Mouse (Mus musculus) neural tube, embryonic 11.5 days (tissue): ENCODE results near the gene Acot13. TPM values are rescaled to one million over a fixed set of nuclear protein-coding genes. Genes with fewer than 3 reads are reported as not detected.

ENCODE experiments used
- ATAC-seq: fragments of 200-750 bp; cut with Nextera tagmentation; 2 replicates; pipeline ENCODE4 v1.8.0; 2017; ENCODE audit warnings: moderate number of reproducible peaks, mild to moderate bottlenecking, moderate TSS enrichment, moderate library complexity; ENCODE audit not compliant: insufficient read depth, low FRiP score, low TSS enrichment
- DNase-seq: peaks from one replicate; pipeline ENCODE4 v3.0.0-alpha.2; 2015; ENCODE audit warnings: low spot score
- H3K27ac ChIP-seq: fragments of 300-500 bp; sonication (generic); 2 replicates; pipeline ENCODE4 v1.5.1; 2014; ENCODE audit warnings: low read depth, mild to moderate bottlenecking, low read length
- H3K27me3 ChIP-seq: fragments of 300-500 bp; sonication (generic); 2 replicates; pipeline ENCODE4 v1.6.1; 2014; ENCODE audit warnings: mild to moderate bottlenecking, low read length, mixed read lengths; ENCODE audit not compliant: control insufficient read depth, insufficient read depth
- H3K36me3 ChIP-seq: fragments of 300-500 bp; sonication (generic); 2 replicates; pipeline ENCODE4 v1.6.1; 2014; ENCODE audit warnings: mild to moderate bottlenecking, low read length, moderate library complexity, mixed read lengths; ENCODE audit not compliant: control insufficient read depth, insufficient read depth
- H3K4me1 ChIP-seq: fragments of 300-500 bp; sonication (generic); 2 replicates; pipeline ENCODE4 v1.6.1; 2014; ENCODE audit warnings: low read length, mixed read lengths; ENCODE audit not compliant: control insufficient read depth, insufficient read depth
- H3K4me2 ChIP-seq: fragments of 300-500 bp; sonication (generic); 2 replicates; pipeline ENCODE4 v1.6.1; 2014; ENCODE audit warnings: low read depth, mild to moderate bottlenecking, moderate library complexity
- H3K4me3 ChIP-seq: fragments of 300-500 bp; sonication (generic); 2 replicates; pipeline ENCODE4 v1.5.1; 2014; ENCODE audit warnings: low read depth, low read length
- H3K9ac ChIP-seq: fragments of 300-500 bp; sonication (generic); 2 replicates; pipeline ENCODE4 v1.6.1; 2014; ENCODE audit warnings: mild to moderate bottlenecking, low read length
- H3K9me3 ChIP-seq: fragments of 300-500 bp; sonication (generic); 2 replicates; pipeline ENCODE4 v1.6.1; 2016; ENCODE audit warnings: low read length; ENCODE audit not compliant: control insufficient read depth
- WGBS: fragments of 180-500 bp; shearing (Covaris S2); extraction: QIAGEN DNeasy Blood & Tissue Kit; methylation state at CpG from one replicate; pipeline ENCODE4 v1.1.7; 2014; 5-methylcytosine and 5-hydroxymethylcytosine counted together
- polyA plus RNA-seq: library from polyadenylated mRNA; unstranded; fragments of >200 nt; fragmentation: Nextera tagmentation; extraction: Ambion mirVana; gene quantifications from 2 replicates; pipeline ENCODE4 v1.2.1, GENCODE M21; 2014

Acot13 gene
- polyA plus RNA-seq, 1 experiment from 2014 or later = 48.5 TPM

DNA sequence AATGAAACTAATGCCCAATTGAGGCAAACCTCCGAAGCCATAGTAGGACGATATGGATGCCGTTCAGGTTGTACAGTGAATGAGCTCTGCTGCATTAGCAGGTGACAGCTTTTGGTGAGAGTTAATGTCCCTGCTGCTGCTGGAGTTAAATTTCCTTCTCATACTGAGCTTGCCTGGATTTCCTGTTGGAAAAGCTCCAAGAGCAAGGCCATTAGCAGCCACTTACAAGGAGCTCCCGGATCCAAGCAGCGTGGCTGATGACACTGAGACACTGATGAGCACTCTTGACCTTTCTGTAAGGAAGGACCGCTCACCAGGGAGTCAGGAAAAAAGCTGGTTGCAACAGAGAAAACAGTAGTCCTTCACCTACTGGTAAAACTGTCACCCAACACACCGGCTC lies 30.7 kb upstream of the Acot13 start:
- Histone ChIP-seq H3K27ac (no peak overlapping the region), H3K36me3 (no peaks in the 10 kb centered on the region), H3K9me3 (no peaks in the 10 kb centered on the region), H3K4me1 (no peaks in the 10 kb centered on the region), H3K4me3 (no peak overlapping the region), H3K9ac (no peak overlapping the region), H3K27me3 (no peaks in the 10 kb centered on the region), H3K4me2 (no peak overlapping the region)
- 77% methylated on average over 7 of the region's 7 CpGs for WGBS
- DNase-seq (no peak), ATAC-seq (no peak)

GRCm38 (mm10) chr13:24861084-24861483 lies 29.7 kb upstream of the Acot13 start:
- ATAC-seq = no peak
- Histone ChIP-seq H3K9me3 (no peaks in the 10 kb centered on the region), H3K4me2 (no peak overlapping the region), H3K36me3 (no peaks in the 10 kb centered on the region), H3K27ac (no peak overlapping the region), H3K4me3 (no peak overlapping the region), H3K27me3 (no peaks in the 10 kb centered on the region), H3K9ac (no peak overlapping the region), H3K4me1 (no peaks in the 10 kb centered on the region)
- DNase-seq = no peak
- 62% methylated on average over 12 of the region's 12 CpGs for WGBS

GRCm38 (mm10) chr13:24859115-24859514 lies 27.8 kb upstream of the Acot13 start:
- Histone ChIP-seq H3K9ac (no peak overlapping the region), H3K4me3 (no peak overlapping the region), H3K36me3 (no peaks in the 10 kb centered on the region), H3K9me3 (no peaks in the 10 kb centered on the region), H3K27ac (no peak overlapping the region), H3K27me3 (no peaks in the 10 kb centered on the region), H3K4me2 (no peak overlapping the region), H3K4me1 (no peaks in the 10 kb centered on the region)
- ATAC-seq (no peak), DNase-seq (no peak)

DNA sequence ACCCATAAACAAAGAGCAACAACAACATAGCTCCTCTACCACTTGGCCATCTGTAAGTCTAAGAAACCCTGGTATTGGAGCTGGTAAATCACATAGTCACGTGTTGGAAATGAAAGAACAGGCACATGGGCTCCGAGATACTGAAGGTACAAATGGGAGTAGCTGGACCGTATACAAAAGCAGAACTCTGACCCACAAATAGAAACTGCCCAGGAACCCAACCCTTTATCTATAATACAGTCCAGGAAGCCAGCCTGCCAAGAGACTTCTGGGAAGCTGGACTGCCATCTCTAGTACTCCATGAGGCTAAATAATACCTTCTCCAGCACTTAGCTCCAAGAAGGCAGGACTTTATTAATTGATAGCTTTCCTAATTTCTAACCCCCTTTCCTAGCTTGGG lies 21.2 kb upstream of the Acot13 start:
- 81% methylated on average over 3 of the region's 3 CpGs for WGBS
- no peaks in the 10 kb centered on the region for H3K27me3 ChIP-seq
- H3K27ac ChIP-seq = no peak overlapping the region
- no peaks in the 10 kb centered on the region for H3K9me3 ChIP-seq
- H3K4me3 ChIP-seq = no peak overlapping the region
- H3K4me2 ChIP-seq = no peak overlapping the region
- no peak overlapping the region for H3K9ac ChIP-seq
- ATAC-seq (no peak), DNase-seq (no peak)
- H3K4me1 ChIP-seq = no peaks in the 10 kb centered on the region
- no peaks in the 10 kb centered on the region for H3K36me3 ChIP-seq

DNA sequence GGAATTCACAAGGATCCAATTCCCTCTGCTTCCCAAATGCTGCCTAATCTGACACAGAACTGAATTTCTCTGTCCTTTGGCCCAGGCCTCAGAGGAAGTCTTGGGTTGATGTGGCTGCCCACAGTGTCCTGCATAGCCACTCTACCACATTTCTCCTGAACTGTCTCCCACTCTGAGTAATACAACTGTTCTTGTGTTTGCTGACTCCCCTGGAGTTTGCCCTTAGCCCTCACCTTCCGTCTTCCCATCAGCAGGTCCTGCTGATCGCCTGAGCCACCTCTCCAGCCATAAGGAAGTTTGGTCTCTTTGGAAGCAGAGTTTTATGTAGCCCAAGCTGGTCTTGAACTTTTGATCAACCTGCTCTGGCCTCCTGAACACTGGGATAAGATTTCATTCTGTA lies 20.6 kb upstream of the Acot13 start:
- no peak overlapping the region for H3K4me3 ChIP-seq
- H3K27ac ChIP-seq = no peak overlapping the region
- no peak for ATAC-seq
- no peak overlapping the region for H3K4me2 ChIP-seq
- DNase-seq = no peak
- WGBS = 77% methylated on average over 2 of the region's 2 CpGs
- no peaks in the 10 kb centered on the region for H3K9me3 ChIP-seq
- no peaks in the 10 kb centered on the region for H3K4me1 ChIP-seq
- no peak overlapping the region for H3K9ac ChIP-seq
- H3K36me3 ChIP-seq = no peaks in the 10 kb centered on the region
- H3K27me3 ChIP-seq = no peaks in the 10 kb centered on the region

DNA sequence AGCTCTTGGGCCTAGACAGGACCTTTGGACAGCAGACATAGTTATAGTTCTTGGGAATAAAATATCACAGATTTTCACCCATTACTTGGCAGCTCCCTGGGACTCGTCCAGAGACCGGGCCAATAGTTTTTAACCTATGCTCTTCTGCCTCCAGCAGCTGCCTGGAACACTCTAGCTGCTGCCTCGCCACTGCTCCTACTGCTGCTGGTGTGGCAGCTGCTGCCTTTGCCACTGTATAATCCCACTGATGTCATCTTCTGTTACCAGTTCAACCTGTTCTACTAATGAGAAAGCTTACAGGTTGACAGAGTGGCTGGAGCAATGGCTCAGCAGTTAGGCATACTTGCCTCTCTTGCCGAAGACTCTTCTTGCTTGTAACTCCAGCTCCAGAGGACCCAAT lies 18.0 kb upstream of the Acot13 start:
- WGBS = 85% methylated on average over 4 of the region's 4 CpGs
- no peaks in the 10 kb centered on the region for H3K27me3 ChIP-seq
- H3K4me3 ChIP-seq = no peak overlapping the region
- no peaks in the 10 kb centered on the region for H3K4me1 ChIP-seq
- ATAC-seq = no peak
- DNase-seq = no peak
- no peak overlapping the region for H3K4me2 ChIP-seq
- no peak overlapping the region for H3K27ac ChIP-seq
- no peaks in the 10 kb centered on the region for H3K36me3 ChIP-seq
- no peaks in the 10 kb centered on the region for H3K9me3 ChIP-seq
- H3K9ac ChIP-seq = no peak overlapping the region

GRCm38 (mm10) chr13:24844983-24845955 lies 13.9 kb upstream of the Acot13 start, which contains the start of gene D130043K22Rik:
Gene D130043K22Rik, plus strand, starts transcription at chr13:24845135.
- H3K4me2 ChIP-seq = peak within 1 kb of the TSS; percentile 85
- H3K9me3 ChIP-seq = no peaks in the 10 kb centered on the region
- H3K4me3 ChIP-seq = peak within 1 kb of the TSS; percentile 40
- 0 out of 2 replicates have a peak within 1 kb of the TSS, but pooled peaks have one; percentile 27 for H3K9ac ChIP-seq
- H3K27ac ChIP-seq = no peak within 1 kb of the TSS
- DNase-seq (peak; percentile 79), ATAC-seq (peak; percentile 85)
- H3K4me1 ChIP-seq = no peaks in the 10 kb centered on the region
- 12% methylated on average over 40 of the region's 40 CpGs for WGBS
- H3K36me3 ChIP-seq = no peaks in the 10 kb centered on the region
- no peaks in the 10 kb centered on the region for H3K27me3 ChIP-seq

DNA sequence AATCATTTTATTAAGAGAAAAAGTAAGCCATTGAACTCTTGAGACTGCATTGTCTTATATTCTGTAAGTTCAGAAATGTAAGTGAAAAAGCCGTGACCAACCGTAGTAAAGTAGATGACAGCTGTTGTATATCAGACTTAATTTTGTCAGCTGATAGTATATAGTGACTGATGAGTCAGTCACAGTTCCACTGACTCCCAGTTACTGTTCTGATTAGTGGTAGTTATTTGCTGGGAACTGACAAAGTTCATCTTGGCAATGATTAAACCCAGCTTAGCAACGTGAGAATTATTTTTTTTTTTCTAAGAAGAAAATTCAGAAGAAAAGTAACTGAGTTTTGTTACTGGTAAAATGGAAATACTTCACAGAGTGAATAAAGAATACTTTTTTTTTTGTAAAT lies 10.4 kb upstream of the Acot13 start:
- Histone ChIP-seq H3K9ac (no peak overlapping the region), H3K27ac (no peak overlapping the region), H3K4me2 (no peak overlapping the region), H3K27me3 (no peaks in the 10 kb centered on the region), H3K4me1 (no peaks in the 10 kb centered on the region), H3K9me3 (no peaks in the 10 kb centered on the region), H3K4me3 (no peak overlapping the region), H3K36me3 (no peaks in the 10 kb centered on the region)
- no peak for DNase-seq
- WGBS = 89% methylated on average over 3 of the region's 3 CpGs
- ATAC-seq = no peak

- no peak overlapping the region for H3K9ac ChIP-seq
- H3K4me1 ChIP-seq = no peaks in the 10 kb centered on the region
- DNase-seq = no peak
- no peaks in the 10 kb centered on the region for H3K9me3 ChIP-seq
- no peak for ATAC-seq
- no peaks in the 10 kb centered on the region for H3K27me3 ChIP-seq
- no peak overlapping the region for H3K27ac ChIP-seq
- 86% methylated on average over 3 of the region's 3 CpGs for WGBS
- no peak overlapping the region for H3K4me2 ChIP-seq
- H3K36me3 ChIP-seq = no peaks in the 10 kb centered on the region
- no peak overlapping the region for H3K4me3 ChIP-seq
Observed at GRCm38 (mm10) chr13:24839831-24840230, 8.5 kb upstream of the Acot13 start.
